Mouse (Mus musculus): ENCODE data around the gene Mrpl54. TPM values are rescaled to one million over a fixed set of nuclear protein-coding genes. Genes with fewer than 3 reads are reported as not detected.

The Mrpl54 gene
- polyA plus RNA-seq, 1 experiment from 2014 or later = 223 TPM

DNA sequence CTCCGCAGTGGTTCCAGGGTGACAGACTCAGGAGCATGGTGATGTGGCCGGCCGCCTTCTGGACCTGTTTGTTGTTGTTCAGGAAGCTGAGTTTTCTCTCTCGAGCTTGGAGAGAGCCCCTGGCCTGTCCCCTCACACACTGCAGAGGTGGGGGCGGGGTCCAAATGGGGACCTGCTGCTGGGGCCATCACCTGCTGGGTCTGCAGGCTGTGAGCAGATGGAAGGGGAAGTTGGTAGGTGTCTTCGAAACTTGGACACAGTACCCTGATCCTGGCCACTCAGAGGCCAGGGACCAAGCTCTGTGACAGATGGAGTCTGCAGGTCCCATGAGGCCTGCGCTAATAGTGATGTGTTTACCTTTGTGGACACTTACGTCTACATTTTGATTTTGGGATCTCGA, 34.6 kb upstream of the Mrpl54 start:
- no peak overlapping the region for H3K9ac ChIP-seq
- H3K4me3 ChIP-seq (ENCODE audit: low read depth, low read length) = no peak overlapping the region
- H3K27ac ChIP-seq (ENCODE audit: low read depth) = no peak overlapping the region
- H3K9me3 ChIP-seq (ENCODE audit: low read depth, low read length) = no peaks in the 10 kb centered on the region
- DNase-seq (no peak), ATAC-seq (ENCODE audit: insufficient read depth) (no peak)
- no peaks in the 10 kb centered on the region for H3K4me1 ChIP-seq (ENCODE audit: insufficient read depth)
- WGBS = 71% methylated on average over 9 of the region's 9 CpGs
- peaks cover 8% of the 10 kb centered on the region for H3K36me3 ChIP-seq (ENCODE audit: insufficient read depth)
- H3K27me3 ChIP-seq (ENCODE audit: insufficient read depth, low read length) = no peaks in the 10 kb centered on the region
- no peak overlapping the region for H3K4me2 ChIP-seq
- TF ChIP-seq CTCF (IDR thresholded peaks at IDR 0.05; ENCODE audit: low read depth) = no peak

DNA sequence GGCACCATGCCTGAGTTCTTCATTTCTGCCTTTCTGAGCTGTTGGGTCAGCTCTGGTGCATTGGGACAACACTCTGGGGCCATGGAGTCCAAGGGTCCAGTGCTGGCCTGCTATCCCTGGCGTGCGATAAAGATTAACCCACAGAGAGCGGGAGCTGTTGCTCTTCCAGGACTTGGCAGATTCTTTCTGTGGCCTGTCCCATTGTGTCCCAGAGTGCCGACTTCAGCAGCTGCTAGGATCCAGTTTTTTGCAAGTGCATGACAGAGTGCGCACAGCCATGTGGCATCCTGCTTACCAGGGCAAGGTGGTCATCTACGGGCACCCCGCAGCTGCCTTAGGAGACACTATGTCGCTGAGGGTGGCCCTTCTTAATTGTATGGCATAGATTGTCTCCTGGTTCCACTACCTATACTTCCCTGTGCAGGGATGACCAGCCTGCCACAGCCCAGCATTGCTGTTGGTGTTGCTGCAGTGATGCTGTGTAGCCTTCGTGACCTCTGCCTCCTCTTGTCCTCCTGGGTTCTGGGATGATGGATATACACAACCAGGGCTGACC, 33.7 kb upstream of the Mrpl54 start:
- H3K4me2 ChIP-seq = no peak overlapping the region
- 75% methylated on average over 9 of the region's 9 CpGs for WGBS
- DNase-seq (no peak), ATAC-seq (ENCODE audit: insufficient read depth) (no peak)
- peaks cover 2% of the 10 kb centered on the region; the same call in 1 of the 2 replicates for H3K36me3 ChIP-seq (ENCODE audit: insufficient read depth)
- no peaks in the 10 kb centered on the region for H3K9me3 ChIP-seq (ENCODE audit: low read depth, low read length)
- H3K27me3 ChIP-seq (ENCODE audit: insufficient read depth, low read length) = no peaks in the 10 kb centered on the region
- H3K4me3 ChIP-seq (ENCODE audit: low read depth, low read length) = no peak overlapping the region
- no peak for TF ChIP-seq CTCF (IDR thresholded peaks at IDR 0.05; ENCODE audit: low read depth)
- H3K4me1 ChIP-seq (ENCODE audit: insufficient read depth) = no peaks in the 10 kb centered on the region
- 0 out of 2 replicates have a peak overlapping the region, but pooled peaks have one; percentile 9 for H3K9ac ChIP-seq
- H3K27ac ChIP-seq (ENCODE audit: low read depth) = no peak overlapping the region

DNA sequence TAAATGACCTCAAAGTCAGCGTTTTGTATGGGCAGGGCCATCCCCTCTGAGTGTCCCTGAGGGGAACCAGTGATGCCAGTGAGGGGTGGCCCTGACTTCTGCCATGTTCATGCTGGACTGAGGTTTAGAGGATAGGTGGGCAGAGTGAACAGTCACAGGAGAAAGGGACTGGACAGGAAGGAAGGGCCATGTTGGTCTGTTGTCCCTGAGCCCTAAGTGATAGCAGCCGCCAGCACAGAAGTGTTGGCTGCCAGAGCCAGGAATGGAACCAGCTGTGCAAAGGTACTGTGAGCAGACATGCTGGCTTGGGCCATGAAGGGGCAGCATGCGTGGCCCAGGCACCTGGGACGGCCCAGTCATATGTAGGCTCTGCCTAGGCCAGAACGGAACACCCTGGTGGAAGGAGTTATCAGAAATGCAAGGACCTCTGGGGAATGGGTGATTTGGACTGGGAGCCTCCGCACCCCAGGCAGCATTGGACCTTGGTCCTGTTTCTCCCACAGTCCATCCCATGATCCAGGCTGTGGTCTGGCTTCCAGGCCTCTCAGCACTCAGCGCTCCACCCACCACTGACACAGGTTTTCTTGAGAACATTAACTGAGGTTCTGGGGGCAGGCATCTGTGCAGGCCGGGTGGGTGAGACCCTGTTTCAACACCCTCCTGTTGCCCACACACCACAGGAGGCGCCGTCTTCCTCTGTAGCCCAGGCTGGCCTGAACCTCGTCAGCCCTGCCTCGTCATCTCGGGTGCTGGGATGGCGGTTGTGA, 33.0 kb upstream of the Mrpl54 start:
- Histone ChIP-seq H3K4me2 (no peak overlapping the region), H3K27ac (ENCODE audit: low read depth) (no peak overlapping the region), H3K9me3 (ENCODE audit: low read depth, low read length) (no peaks in the 10 kb centered on the region), H3K36me3 (ENCODE audit: insufficient read depth) (peaks cover 5% of the 10 kb centered on the region; the same call in 1 of the 2 replicates), H3K27me3 (ENCODE audit: insufficient read depth, low read length) (no peaks in the 10 kb centered on the region), H3K9ac (no peak overlapping the region), H3K4me1 (ENCODE audit: insufficient read depth) (no peaks in the 10 kb centered on the region), H3K4me3 (ENCODE audit: low read depth, low read length) (no peak overlapping the region)
- WGBS = 82% methylated on average over 14 of the region's 14 CpGs
- TF ChIP-seq CTCF (IDR thresholded peaks at IDR 0.05; ENCODE audit: low read depth) = no peak
- no peak for ATAC-seq (ENCODE audit: insufficient read depth)
- no peak for DNase-seq

DNA sequence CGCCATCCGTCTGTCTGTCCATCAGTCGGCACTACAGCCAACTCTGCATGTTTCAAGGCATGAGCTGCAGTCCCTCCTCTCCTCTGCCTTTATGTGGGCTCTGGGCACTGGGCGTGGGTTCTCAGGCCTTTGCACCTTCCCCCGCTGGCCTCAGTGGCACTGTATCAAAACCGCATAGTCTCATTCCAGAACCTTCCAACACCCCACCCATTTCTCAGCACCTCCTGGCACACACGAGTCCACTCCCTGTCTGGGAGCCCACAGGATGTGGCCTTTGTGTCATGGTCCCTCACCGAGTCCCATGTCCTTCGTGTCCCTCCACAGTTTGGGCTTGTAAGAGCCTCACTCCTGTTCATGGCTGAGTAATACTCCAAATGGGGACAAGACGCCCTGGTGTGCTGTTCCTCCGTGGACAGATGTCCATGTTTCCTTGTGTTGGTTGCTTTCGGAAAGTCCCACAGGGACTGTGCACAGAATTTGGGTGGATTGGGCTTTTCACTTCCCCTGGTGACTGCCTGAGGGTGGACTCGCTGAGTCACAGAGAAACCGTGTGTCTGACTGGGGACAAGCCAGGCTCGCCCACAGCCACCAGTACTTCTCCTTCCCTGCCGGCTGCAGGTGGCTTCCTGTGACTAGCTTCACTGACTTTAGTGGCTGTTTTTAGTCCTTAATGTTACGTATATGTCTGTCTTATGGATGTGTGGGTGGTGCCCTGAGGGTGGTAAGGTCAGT, 31.8 kb upstream of the Mrpl54 start:
- no peak for DNase-seq
- H3K4me1 ChIP-seq (ENCODE audit: insufficient read depth) = peaks cover 11% of the 10 kb centered on the region
- no peaks in the 10 kb centered on the region for H3K9me3 ChIP-seq (ENCODE audit: low read depth, low read length)
- no peaks in the 10 kb centered on the region for H3K27me3 ChIP-seq (ENCODE audit: insufficient read depth, low read length)
- no peak overlapping the region for H3K4me3 ChIP-seq (ENCODE audit: low read depth, low read length)
- no peak for TF ChIP-seq CTCF (IDR thresholded peaks at IDR 0.05; ENCODE audit: low read depth)
- H3K36me3 ChIP-seq (ENCODE audit: insufficient read depth) = peaks cover 5% of the 10 kb centered on the region; the same call in 1 of the 2 replicates
- WGBS = 91% methylated on average over 17 of the region's 17 CpGs
- H3K27ac ChIP-seq (ENCODE audit: low read depth) = no peak overlapping the region; the same call in 1 of the 2 replicates
- no peak overlapping the region for H3K9ac ChIP-seq
- no peak for ATAC-seq (ENCODE audit: insufficient read depth)
- no peak overlapping the region for H3K4me2 ChIP-seq

DNA sequence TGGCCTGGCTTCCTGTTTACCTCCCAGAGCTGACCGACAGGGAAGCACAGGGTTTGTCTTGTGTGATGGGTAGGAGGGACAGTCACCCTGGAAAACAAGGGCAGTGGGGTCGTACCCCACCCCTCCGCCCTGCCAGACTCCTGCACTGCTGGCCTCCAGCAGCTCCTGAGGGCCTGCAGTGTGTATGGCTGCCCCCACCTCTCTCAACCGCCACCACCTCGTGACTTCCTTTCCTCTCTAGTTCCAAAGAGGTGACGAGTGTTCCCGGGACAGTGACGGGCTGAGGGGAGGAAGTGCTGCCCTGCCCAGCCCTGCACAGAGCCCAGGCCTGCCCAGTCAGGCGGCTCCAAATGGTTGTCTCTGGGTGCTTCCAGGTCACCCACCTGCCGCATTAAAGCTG, 31.1 kb upstream of the Mrpl54 start:
- Histone ChIP-seq H3K9ac (no peak overlapping the region), H3K4me1 (ENCODE audit: insufficient read depth) (peaks cover 12% of the 10 kb centered on the region), H3K27me3 (ENCODE audit: insufficient read depth, low read length) (no peaks in the 10 kb centered on the region), H3K27ac (ENCODE audit: low read depth) (peak overlapping the region; percentile 59; the same call in 1 of the 2 replicates), H3K4me2 (peak overlapping the region; percentile 29; the same call in 1 of the 2 replicates), H3K9me3 (ENCODE audit: low read depth, low read length) (no peaks in the 10 kb centered on the region), H3K36me3 (ENCODE audit: insufficient read depth) (peaks cover 5% of the 10 kb centered on the region; the same call in 1 of the 2 replicates), H3K4me3 (ENCODE audit: low read depth, low read length) (no peak overlapping the region)
- no peak for TF ChIP-seq CTCF (IDR thresholded peaks at IDR 0.05; ENCODE audit: low read depth)
- peak; percentile 46 for DNase-seq
- no peak for ATAC-seq (ENCODE audit: insufficient read depth)
- 41% methylated on average over 10 of the region's 10 CpGs for WGBS

DNA sequence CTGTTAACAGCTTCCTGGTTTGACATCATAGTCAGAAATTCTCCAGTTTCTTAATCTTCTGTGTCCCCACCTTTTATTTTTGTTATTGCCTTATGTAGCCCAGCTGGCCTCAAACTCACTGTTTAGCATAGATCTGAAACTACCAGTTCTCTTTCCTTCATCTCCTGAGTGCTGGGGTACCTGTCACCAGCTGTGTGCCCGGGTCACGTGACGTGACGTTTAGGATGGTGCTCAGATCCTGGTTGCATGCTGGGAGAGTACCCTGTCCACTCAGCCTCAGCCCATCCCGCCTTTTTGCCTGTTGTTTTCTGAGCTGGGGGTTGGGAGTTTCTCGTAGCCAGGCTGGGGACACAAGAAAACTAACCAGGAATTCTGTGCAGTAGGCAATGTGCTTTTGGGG, 30.5 kb upstream of the Mrpl54 start:
- Histone ChIP-seq H3K4me2 (no peak overlapping the region), H3K27me3 (ENCODE audit: insufficient read depth, low read length) (no peaks in the 10 kb centered on the region), H3K36me3 (ENCODE audit: insufficient read depth) (peaks cover 5% of the 10 kb centered on the region; the same call in 1 of the 2 replicates), H3K9me3 (ENCODE audit: low read depth, low read length) (no peaks in the 10 kb centered on the region), H3K9ac (no peak overlapping the region), H3K4me3 (ENCODE audit: low read depth, low read length) (no peak overlapping the region), H3K4me1 (ENCODE audit: insufficient read depth) (peaks cover 12% of the 10 kb centered on the region), H3K27ac (ENCODE audit: low read depth) (0 out of 2 replicates have a peak overlapping the region, but pooled peaks have one; percentile 59)
- ATAC-seq (ENCODE audit: insufficient read depth) = no peak
- DNase-seq = no peak
- 76% methylated on average over 6 of the region's 6 CpGs for WGBS
- no peak for TF ChIP-seq CTCF (IDR thresholded peaks at IDR 0.05; ENCODE audit: low read depth)

DNA sequence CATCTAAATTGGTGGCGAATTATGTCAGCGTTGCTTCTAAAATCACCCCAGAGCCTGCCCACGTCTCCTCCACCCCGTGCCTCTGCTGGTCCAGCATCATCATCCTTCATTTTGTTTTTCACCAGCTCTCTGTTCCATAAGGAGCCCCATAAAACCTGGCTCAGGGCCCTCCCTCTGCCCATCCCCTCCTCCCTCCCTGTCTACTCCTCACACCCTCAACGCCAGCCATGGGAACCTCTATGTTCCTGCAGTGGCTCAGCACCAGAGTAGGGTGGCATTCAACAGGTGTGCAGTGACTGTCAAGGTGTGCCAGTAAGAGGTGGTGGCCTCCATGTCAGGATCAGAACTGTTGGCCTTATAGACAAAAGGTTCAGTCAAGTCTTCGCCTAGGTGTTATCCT, 28.5 kb upstream of the Mrpl54 start:
- H3K27me3 ChIP-seq (ENCODE audit: insufficient read depth, low read length) = peaks cover 11% of the 10 kb centered on the region; the same call in 1 of the 2 replicates
- no peaks in the 10 kb centered on the region for H3K9me3 ChIP-seq (ENCODE audit: low read depth, low read length)
- peaks cover 14% of the 10 kb centered on the region for H3K4me1 ChIP-seq (ENCODE audit: insufficient read depth)
- H3K4me2 ChIP-seq = peak overlapping the region; percentile 98; the same call in 1 of the 2 replicates
- no peak for DNase-seq
- H3K4me3 ChIP-seq (ENCODE audit: low read depth, low read length) = no peak overlapping the region
- no peak for ATAC-seq (ENCODE audit: insufficient read depth)
- H3K9ac ChIP-seq = no peak overlapping the region
- TF ChIP-seq CTCF (IDR thresholded peaks at IDR 0.05; ENCODE audit: low read depth) = no peak
- 80% methylated on average over 6 of the region's 6 CpGs for WGBS
- H3K36me3 ChIP-seq (ENCODE audit: insufficient read depth) = peaks cover 5% of the 10 kb centered on the region; the same call in 1 of the 2 replicates
- no peak overlapping the region for H3K27ac ChIP-seq (ENCODE audit: low read depth)
